Mouse (Mus musculus) thymus, adult 2 months (tissue): ENCODE results near the gene Eps8.

Experiments used
- CTCF ChIP-seq: fragments of 200-500 bp; IDR thresholded peaks from 2 replicates; pipeline ENCODE4 v1.5.1; 2012; ENCODE audit warnings: mild to moderate bottlenecking, control low read depth, low read length, moderate library complexity, borderline replicate concordance; ENCODE audit not compliant: control insufficient read depth, poor library complexity, insufficient read depth; ENCODE audit errors: extremely low read depth
- POLR2A ChIP-seq: fragments of 200-500 bp; IDR thresholded peaks from 2 replicates; pipeline ENCODE4 v1.6.1; 2012; ENCODE audit warnings: mild to moderate bottlenecking, low read length, control low read depth, moderate library complexity; ENCODE audit not compliant: control insufficient read depth, poor library complexity, insufficient read depth; ENCODE audit errors: extremely low read depth

DNA sequence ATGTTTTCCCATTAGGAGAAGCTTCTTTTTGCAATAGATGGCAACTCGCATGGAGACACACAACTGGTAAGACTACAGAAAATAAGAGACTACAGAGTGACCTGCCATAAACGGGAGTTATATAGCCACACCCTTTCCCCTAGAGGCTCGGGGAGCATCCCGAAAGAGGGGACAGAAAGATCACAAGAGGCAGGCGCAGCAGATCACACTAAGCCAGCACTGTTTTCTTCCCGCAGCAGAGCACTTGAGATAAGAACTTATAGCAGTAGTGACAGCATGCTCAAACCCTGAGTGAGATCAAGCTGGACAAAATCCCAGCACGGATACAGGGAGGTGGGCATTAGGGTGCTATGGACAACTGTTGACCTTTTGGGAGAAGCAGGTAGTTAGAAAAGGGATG, 198.6 kb downstream of the Eps8 start:
- TF ChIP-seq POLR2A: no peak
- no peak for TF ChIP-seq CTCF
